In genomic region chr2:172270485-172270944, GRCm38 (mm10) we compare ENCODE assay signal across 20 mouse cellular contexts. TPM values are rescaled to one million over a fixed set of nuclear protein-coding genes. Genes with fewer than 3 reads are reported as not detected.
A peak's percentile ranks its signal among the peaks of the same experiment; 100 is the strongest.
DNase-seq lines count a peak whose midpoint lies in the region; ATAC-seq lines count a peak whose summit lies in the region.
"Had no signal": no experiment of that assay in that cellular context is flagged by ENCODE, and none has a peak within 500 bp of the region (broad histone marks: within the 10 kb centered on the region; RNA-seq: fewer than 3 reads in every experiment).

No protein-coding gene starts in this region.

- 0 out of 2 replicates have a peak overlapping the region, but pooled peaks have one; percentile 59 for H3K27ac ChIP-seq in limb, embryonic 12.5 days
- no peak overlapping the region for H3K27ac ChIP-seq in limb, embryonic 10.5 days
- peak overlapping the region; percentile 76 for H3K27ac ChIP-seq in forebrain, embryonic 12.5 days
- peak overlapping the region; percentile 65; the same call in 1 of the 2 replicates for H3K27ac ChIP-seq in limb, embryonic 13.5 days
- H3K27ac ChIP-seq in neural tube, embryonic 13.5 days (replicated peaks) = peak overlapping the region; percentile 90
- no peak overlapping the region for H3K27ac ChIP-seq in heart, embryonic 11.5 days (ENCODE audit: low read depth, low read length)
- H3K27ac ChIP-seq: heart, embryonic 15.5 days had no signal

- no peak overlapping the region for H3K9ac ChIP-seq in limb, embryonic 12.5 days (replicated peaks)
- no peak overlapping the region for H3K9ac ChIP-seq in forebrain, embryonic 12.5 days
- no peak overlapping the region for H3K9ac ChIP-seq in limb, embryonic 13.5 days
- peak overlapping the region; percentile 51 for H3K9ac ChIP-seq in neural tube, embryonic 13.5 days
- H3K9ac ChIP-seq in heart, embryonic 11.5 days (ENCODE audit: low read depth, low read length) = no peak overlapping the region
- H3K9ac ChIP-seq: heart, embryonic 15.5 days had no signal

- H3K9me3 ChIP-seq in limb, embryonic 12.5 days = no peaks in the 10 kb centered on the region
- H3K9me3 ChIP-seq in limb, embryonic 10.5 days (replicated peaks) = no peaks in the 10 kb centered on the region
- H3K9me3 ChIP-seq in forebrain, embryonic 12.5 days = no peaks in the 10 kb centered on the region
- no peaks in the 10 kb centered on the region for H3K9me3 ChIP-seq in limb, embryonic 13.5 days
- H3K9me3 ChIP-seq in neural tube, embryonic 13.5 days = no peaks in the 10 kb centered on the region
- H3K9me3 ChIP-seq in heart, embryonic 11.5 days (replicated peaks; ENCODE audit: control insufficient read depth, low read length) = no peaks in the 10 kb centered on the region
- H3K9me3 ChIP-seq: heart, embryonic 15.5 days had no signal

- H3K4me3 ChIP-seq in limb, embryonic 12.5 days (replicated peaks) = no peak overlapping the region
- H3K4me3 ChIP-seq in limb, embryonic 10.5 days = no peak overlapping the region
- H3K4me3 ChIP-seq in forebrain, embryonic 12.5 days (replicated peaks) = no peak overlapping the region
- no peak overlapping the region for H3K4me3 ChIP-seq in limb, embryonic 13.5 days
- no peak overlapping the region for H3K4me3 ChIP-seq in neural tube, embryonic 13.5 days
- no peak overlapping the region for H3K4me3 ChIP-seq in heart, embryonic 11.5 days (ENCODE audit: low read depth, low read length)
- H3K4me3 ChIP-seq: heart, embryonic 15.5 days had no signal

- no peak for ATAC-seq in limb, embryonic 12.5 days (ENCODE audit: insufficient number of reproducible peaks, insufficient read depth, low FRiP score, low TSS enrichment, low read depth)
- peak; percentile 62 for ATAC-seq in forebrain, embryonic 12.5 days (ENCODE audit: low FRiP score)
- ATAC-seq in limb, embryonic 13.5 days (ENCODE audit: low FRiP score, low read depth) = peak; percentile 40; the same call in 1 of the 2 replicates
- peak; percentile 66 for ATAC-seq in neural tube, embryonic 13.5 days (ENCODE audit: low read depth)
- ATAC-seq in heart, embryonic 11.5 days (replicated peaks; ENCODE audit: insufficient number of reproducible peaks, low FRiP score, low TSS enrichment) = no peak

- no peaks in the 10 kb centered on the region for H3K27me3 ChIP-seq in limb, embryonic 12.5 days
- H3K27me3 ChIP-seq in limb, embryonic 10.5 days (ENCODE audit: low read depth, poor library complexity, severe bottlenecking) = no peaks in the 10 kb centered on the region
- H3K27me3 ChIP-seq in forebrain, embryonic 12.5 days = no peaks in the 10 kb centered on the region
- H3K27me3 ChIP-seq in limb, embryonic 13.5 days = no peaks in the 10 kb centered on the region
- no peaks in the 10 kb centered on the region for H3K27me3 ChIP-seq in neural tube, embryonic 13.5 days
- H3K27me3 ChIP-seq in heart, embryonic 11.5 days (ENCODE audit: control insufficient read depth, insufficient read depth, low read length) = no peaks in the 10 kb centered on the region
- H3K27me3 ChIP-seq: heart, embryonic 15.5 days had no signal

- WGBS in limb, embryonic 12.5 days = 53% methylated on average over 9 of the region's 9 CpGs
- 59% methylated on average over 9 of the region's 9 CpGs for WGBS in limb, embryonic 10.5 days
- 32% methylated on average over 9 of the region's 9 CpGs for WGBS in forebrain, embryonic 12.5 days
- WGBS in limb, embryonic 13.5 days = 27% methylated on average over 9 of the region's 9 CpGs
- 18% methylated on average over 9 of the region's 9 CpGs for WGBS in neural tube, embryonic 13.5 days
- 42% methylated on average over 9 of the region's 9 CpGs for WGBS in heart, embryonic 11.5 days (ENCODE audit: insufficient replicate concordance)

- H3K36me3 ChIP-seq in limb, embryonic 12.5 days = no peaks in the 10 kb centered on the region
- no peaks in the 10 kb centered on the region for H3K36me3 ChIP-seq in limb, embryonic 10.5 days
- no peaks in the 10 kb centered on the region for H3K36me3 ChIP-seq in forebrain, embryonic 12.5 days (replicated peaks)
- H3K36me3 ChIP-seq in limb, embryonic 13.5 days = no peaks in the 10 kb centered on the region
- no peaks in the 10 kb centered on the region for H3K36me3 ChIP-seq in neural tube, embryonic 13.5 days
- no peaks in the 10 kb centered on the region for H3K36me3 ChIP-seq in heart, embryonic 11.5 days (ENCODE audit: control insufficient read depth, insufficient read depth, low read length)
- H3K36me3 ChIP-seq: heart, embryonic 15.5 days had no signal

- H3K4me1 ChIP-seq in limb, embryonic 12.5 days (replicated peaks) = peaks cover 7% of the 10 kb centered on the region; the same call in 1 of the 2 replicates
- peaks cover 6% of the 10 kb centered on the region; the same call in 1 of the 2 replicates for H3K4me1 ChIP-seq in limb, embryonic 10.5 days
- H3K4me1 ChIP-seq in forebrain, embryonic 12.5 days = peaks cover 18% of the 10 kb centered on the region
- H3K4me1 ChIP-seq in limb, embryonic 13.5 days = peaks cover 20% of the 10 kb centered on the region
- peaks cover 30% of the 10 kb centered on the region for H3K4me1 ChIP-seq in neural tube, embryonic 13.5 days (replicated peaks)
- H3K4me1 ChIP-seq in heart, embryonic 11.5 days (ENCODE audit: control insufficient read depth, insufficient read depth, low read length) = peaks cover 6% of the 10 kb centered on the region

- H3K4me2 ChIP-seq in limb, embryonic 12.5 days = no peak overlapping the region
- H3K4me2 ChIP-seq in forebrain, embryonic 12.5 days = no peak overlapping the region
- H3K4me2 ChIP-seq in limb, embryonic 13.5 days (replicated peaks) = no peak overlapping the region
- peak overlapping the region; percentile 32 for H3K4me2 ChIP-seq in neural tube, embryonic 13.5 days
- H3K4me2 ChIP-seq in heart, embryonic 11.5 days = no peak overlapping the region
- H3K4me2 ChIP-seq: heart, embryonic 15.5 days had no signal

- no peak for DNase-seq in limb, embryonic 10.5 days (ENCODE audit: low spot score)
- no peak for DNase-seq in adrenal gland, postnatal 36 days
- no peak for DNase-seq in layer of hippocampus, adult 11-12 months (ENCODE audit: low spot score)
- DNase-seq: adrenal gland, postnatal 10 days; B cell, adult 2 months; cerebellum, adult 11 months; kidney, postnatal 10 days; liver; lung, adult 2 months had no signal

RNA-seq across cellular contexts. Expression of gene Mc3r, which starts 22.2 kb away (rescaled TPM):
- not detected in 2 replicates for polyA plus RNA-seq in limb, embryonic 12.5 days (2016; fragmentation: Nextera tagmentation; extraction: Ambion mirVana)
- not detected in 2 replicates for polyA plus RNA-seq in limb, embryonic 10.5 days (2016; fragmentation: Nextera tagmentation; extraction: Ambion mirVana)
- 0.09 TPM in 1 of 2 replicates, not detected in the other for polyA plus RNA-seq in forebrain, embryonic 12.5 days (2016; fragmentation: Nextera tagmentation; extraction: Ambion mirVana)
- 0.14 TPM in 2 replicates for polyA plus RNA-seq in limb, embryonic 13.5 days (2015; fragmentation: Nextera tagmentation; extraction: Ambion mirVana)
- 0.21 TPM in 1 of 2 replicates, not detected in the other for polyA plus RNA-seq in neural tube, embryonic 13.5 days (2015; fragmentation: Nextera tagmentation; extraction: Ambion mirVana)
- total RNA-seq in adrenal gland, postnatal 36 days (2021) = not detected
- 0.13 TPM in 1 of 2 replicates, not detected in the other for polyA plus RNA-seq in heart, embryonic 11.5 days (2014; fragmentation: Nextera tagmentation; extraction: Ambion mirVana)
- total RNA-seq: adrenal gland, postnatal 10 days; granulocyte monocyte progenitor cell, adult 5-6 weeks; megakaryocyte, adult 5-6 weeks had no signal
- polyA plus RNA-seq: heart, embryonic 15.5 days; intestine, embryonic 14.5 days; lung, adult 2 months; spleen, adult 2 months; testis, adult 2 months had no signal

Comparison
In these comparisons a context has a peak if more than half of its experiments do, and no peak if none do; other contexts are left out.
1. ATAC-seq: peak in forebrain, embryonic 12.5 days (single experiment), limb, embryonic 13.5 days (single experiment) and neural tube, embryonic 13.5 days (single experiment); none in limb, embryonic 12.5 days (single experiment) and heart, embryonic 11.5 days (single experiment).
2. H3K27ac ChIP-seq: peak in limb, embryonic 12.5 days (single experiment), forebrain, embryonic 12.5 days (single experiment), limb, embryonic 13.5 days (single experiment) and neural tube, embryonic 13.5 days (single experiment); none in limb, embryonic 10.5 days (single experiment) and heart, embryonic 11.5 days (single experiment).